Mouse (Mus musculus): ENCODE data around the gene Crhr2. TPM values are rescaled to one million over a fixed set of nuclear protein-coding genes. Genes with fewer than 3 reads are reported as not detected.
A peak's percentile ranks its signal among the peaks of the same experiment; 100 is the strongest.

Crhr2 gene
- total RNA-seq (2021) = 1 to 10 TPM; 3.4 to 4.8 TPM
- long read RNA-seq, experiment 1, transcript Crhr2-208 (13 exons, 2,041 nt) = major isoform, 7 of 10 reads
- long read RNA-seq, experiment 1, partial matches to known transcripts = 0 of 10 reads
- long read RNA-seq, experiment 1, other reads (novel, unspliced or antisense) = 2 of 10 reads
- long read RNA-seq, experiment 2, partial matches to known transcripts = 0 of 4 reads
- long read RNA-seq, experiment 2, other reads (novel, unspliced or antisense) = 1 of 4 reads

DNA sequence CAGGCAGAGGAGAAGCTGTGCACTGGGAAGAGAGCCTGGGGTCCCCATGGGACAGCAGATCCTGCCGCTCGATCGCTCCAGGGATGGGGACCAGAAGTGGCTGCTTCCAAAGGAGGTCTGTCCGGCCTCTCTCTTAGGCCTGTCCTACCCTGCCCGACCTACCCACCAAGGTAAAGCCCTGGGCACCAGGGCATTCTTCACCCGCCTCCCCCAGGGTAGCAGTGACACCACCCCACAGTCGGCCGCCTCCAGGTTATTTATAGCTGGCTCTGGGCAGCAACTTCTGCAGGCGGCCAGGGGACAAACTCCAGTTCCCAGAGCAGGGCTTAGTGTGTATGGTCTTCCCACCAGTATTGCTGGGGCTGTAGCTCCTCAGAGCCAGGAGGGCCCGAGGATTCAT lies at the start of gene Crhr2:
TSS of gene Crhr2 (minus strand) at position 223 of the 400 bp plus-strand sequence.
- DNase-seq = no peak

DNA sequence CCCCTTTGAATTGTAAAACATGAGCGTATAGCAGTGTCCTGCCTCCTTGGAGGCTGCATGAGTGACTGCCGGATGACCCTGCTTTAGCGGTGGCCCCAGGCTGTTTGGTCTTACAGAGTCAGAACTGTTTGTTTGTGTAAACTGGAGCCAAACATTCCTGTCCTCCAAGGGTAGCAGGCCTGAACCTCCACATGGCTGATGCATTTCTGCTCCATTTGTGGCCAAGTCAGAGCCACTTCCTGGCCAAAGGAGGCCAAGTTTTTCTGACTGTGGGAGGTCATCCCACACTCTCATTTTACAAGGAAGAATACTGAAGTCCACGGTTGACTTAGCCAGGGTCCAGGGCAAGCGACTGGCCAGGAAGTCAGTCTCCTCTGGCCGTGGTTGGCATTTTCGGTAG lies 46.7 kb upstream of the Crhr2 start:
- DNase-seq = no peak

DNA sequence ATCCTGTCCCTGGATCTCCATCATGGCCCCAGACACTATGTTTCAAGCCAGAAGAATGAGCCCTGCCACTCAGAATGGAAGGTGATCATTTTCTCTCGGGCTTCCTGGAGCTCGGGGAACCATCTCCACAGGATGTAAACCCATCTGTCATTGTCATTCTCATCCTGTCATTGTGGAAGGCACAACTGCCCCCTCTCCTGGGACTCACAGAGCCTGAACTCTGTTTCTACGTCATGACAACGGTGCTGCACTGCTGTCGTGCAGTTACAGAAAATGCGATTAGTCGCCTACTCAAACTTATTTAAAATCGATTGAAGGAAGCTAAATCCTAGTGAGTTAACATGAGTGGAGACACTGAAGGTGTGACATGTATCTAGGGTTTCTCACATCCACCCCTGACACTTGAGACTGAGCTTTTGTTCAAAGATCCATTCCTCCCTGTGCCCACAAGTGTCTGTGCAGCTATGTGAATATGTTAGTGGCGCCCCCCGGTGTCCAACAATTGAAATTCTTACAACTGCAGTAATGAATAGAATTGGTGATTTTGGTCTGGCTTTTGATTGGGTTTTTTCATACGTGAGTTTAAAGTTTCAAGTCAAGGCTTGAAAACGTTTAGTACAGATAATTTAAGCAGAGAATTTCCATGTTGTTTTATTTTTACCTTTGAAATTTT lies 44.4 kb upstream of the Crhr2 start:
- DNase-seq = peak; percentile 22

DNA sequence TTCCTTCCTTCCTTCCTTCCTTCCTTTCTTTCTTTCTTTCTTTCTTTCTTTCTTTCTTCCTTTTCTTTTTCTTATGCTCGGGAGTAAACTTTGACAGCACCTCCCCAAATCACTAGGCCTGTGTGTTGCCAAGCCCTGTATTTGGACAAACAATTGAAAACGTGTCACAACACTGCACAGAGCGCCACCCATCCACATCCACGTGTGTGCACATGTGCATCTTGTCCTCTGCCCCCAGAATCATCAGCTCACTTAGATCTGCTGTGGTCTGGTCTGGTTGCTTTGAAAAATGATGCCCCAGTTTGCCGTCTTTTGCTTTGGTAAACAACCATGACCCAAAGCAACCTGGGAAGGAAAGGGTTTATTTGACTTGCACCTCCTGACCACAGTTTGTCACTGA lies 43.1 kb upstream of the Crhr2 start:
- no peak for DNase-seq

DNA sequence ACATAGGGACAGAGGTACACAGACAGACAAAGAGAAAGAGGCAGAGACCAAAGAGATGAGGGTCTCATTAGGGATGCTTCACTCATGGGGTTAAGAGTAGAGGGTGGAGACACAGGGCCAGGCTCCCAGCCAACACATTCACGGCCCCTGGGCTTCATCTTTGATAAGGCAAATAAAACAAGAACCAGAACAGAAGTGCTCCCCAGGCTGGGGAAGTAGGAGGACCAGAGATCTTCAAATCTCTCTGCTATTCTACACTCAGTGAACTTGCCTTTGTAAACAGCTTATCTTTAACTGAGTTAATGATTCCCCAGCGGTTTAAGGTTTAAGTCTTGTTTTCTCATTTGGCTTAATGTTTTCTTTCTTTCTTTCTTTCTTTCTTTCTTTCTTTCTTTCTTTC lies 42.6 kb upstream of the Crhr2 start:
- no peak for DNase-seq

DNA sequence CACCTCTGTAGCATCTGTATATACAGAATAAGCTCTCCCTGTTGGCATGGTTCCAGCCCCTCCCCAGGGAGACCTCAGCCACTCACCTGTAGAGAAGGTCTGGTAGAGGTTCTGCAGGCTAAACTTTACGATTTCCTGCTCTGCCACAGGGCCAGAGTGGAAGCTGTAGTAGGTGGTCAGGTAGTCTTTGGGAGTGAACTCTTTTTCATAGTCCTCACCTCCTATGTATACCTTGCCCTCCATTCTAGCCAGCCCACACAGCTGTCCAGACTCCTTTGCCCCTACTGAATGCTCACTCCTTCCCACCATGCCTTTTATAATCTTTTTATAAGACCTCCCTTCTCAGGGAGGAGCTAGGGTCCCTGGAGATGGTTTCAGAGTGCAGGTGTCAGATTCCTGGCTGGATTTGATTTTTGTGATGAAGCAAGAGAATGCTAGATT lies 41.9 kb upstream of the Crhr2 start, which contains the start of gene Inmt:
TSS of gene Inmt (minus strand) at position 303 of the 441 bp plus-strand sequence.
- DNase-seq = no peak

DNA sequence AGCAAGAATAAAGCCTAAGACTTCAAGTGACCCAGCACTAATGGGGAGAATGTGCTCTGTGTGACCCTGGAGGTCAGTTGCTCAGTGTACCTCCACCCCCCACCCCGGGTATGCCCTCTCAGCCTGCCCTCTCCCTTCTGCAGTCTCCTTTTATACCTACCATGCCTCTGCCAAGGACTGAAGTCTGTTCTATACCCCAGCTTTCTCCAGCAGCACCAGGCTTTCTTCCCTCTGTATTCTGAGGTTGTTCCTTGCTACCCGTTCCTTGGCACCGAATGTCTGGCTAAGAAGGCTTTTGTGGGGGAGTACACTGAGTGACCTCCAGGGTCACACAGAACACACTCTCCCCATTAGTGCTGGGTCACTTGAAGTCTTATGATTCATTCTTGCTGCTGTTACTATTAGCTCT lies 41.1 kb upstream of the Crhr2 start:
- no peak for DNase-seq

DNA sequence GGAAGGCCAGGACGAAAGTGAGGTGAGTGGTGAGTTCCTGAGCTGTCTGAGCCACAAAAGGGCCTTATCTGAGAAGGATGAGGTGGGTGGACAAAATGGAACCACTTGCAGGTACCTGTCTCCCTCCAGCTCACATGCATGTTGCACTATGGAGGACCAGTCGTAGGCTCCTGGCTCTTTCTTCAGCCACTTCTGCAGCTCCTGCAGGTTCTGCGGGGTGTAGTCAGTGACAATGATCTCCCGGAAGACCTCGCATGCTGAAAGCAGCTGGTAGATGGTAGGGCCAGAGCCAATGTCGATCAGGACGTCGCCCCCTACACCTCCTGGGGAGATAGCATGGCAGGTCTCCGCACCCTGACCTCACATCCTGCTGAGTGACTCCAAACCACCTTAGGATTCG lies 40.4 kb upstream of the Crhr2 start:
- DNase-seq = no peak

DNA sequence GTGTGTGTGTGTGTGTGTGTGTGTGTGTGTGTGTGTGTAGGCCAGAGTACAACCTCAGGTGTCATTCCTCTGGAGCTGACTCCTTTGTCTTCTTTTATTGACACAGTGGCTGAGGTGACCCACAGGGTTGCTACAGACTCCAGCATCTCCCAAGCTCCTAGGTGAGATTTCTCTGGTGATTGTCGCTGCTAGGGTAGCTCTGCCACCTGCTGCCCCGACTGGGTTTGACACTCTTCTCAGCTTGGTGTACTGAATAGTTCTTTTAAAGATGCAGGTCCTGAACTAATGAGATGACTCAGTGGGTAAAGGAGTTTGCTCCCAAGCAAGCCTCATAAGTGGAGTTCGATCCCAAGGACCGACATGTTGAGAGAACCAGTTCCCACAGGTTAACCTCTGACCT lies 38.8 kb upstream of the Crhr2 start:
- no peak for DNase-seq

DNA sequence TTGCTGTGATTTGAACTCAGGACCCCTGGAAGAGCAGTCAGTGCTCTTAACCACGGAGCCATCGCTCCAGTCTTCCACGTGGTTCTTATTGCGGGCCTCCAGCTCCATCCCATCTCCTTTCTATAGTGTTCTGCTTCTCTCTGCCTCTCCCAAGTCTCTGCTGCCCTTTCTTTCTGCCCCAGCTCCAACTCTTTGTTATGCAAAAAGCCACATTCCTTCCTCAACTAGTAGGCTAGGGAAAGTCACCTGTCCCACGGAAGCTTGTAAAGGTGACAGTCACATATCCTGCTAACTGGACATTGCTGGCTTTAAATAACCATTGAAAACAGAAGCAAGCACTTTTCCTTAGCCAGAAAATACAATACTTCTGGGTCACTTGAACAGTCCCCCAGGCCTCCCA lies 37.0 kb upstream of the Crhr2 start:
- no peak for DNase-seq

DNA sequence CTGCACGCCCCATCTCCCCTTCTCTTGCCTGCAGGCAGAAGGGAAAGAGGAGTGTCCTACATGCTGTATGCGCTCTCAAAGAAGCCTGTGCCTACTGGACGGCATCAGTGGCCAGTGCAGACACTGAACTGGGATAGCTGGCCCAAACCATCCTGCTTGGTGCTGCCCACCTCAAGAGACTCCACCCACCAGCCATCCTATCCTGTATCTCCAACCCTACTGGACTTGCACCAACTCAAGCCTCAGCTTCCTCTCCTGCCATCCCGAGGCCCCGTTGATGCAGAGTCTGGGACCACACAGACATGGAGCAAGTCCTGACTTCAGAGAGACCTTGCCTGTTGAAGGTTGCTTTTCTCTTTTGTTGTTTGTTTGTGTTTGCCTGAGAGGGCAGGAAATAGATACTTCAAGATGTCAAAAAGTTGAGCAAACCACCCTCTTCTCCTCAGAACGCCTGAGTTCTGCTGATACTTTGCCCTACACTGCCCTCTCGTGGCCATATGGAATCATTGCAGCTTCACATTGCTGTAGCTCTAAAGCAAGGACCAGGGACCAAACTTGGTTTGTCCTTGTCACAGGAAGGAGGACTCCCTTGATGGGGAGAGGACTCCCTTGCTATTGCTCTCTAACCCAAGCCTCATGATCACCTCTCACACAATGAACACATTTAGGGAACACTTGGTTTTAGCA lies 34.1 kb upstream of the Crhr2 start:
- peak; percentile 63 for DNase-seq

DNA sequence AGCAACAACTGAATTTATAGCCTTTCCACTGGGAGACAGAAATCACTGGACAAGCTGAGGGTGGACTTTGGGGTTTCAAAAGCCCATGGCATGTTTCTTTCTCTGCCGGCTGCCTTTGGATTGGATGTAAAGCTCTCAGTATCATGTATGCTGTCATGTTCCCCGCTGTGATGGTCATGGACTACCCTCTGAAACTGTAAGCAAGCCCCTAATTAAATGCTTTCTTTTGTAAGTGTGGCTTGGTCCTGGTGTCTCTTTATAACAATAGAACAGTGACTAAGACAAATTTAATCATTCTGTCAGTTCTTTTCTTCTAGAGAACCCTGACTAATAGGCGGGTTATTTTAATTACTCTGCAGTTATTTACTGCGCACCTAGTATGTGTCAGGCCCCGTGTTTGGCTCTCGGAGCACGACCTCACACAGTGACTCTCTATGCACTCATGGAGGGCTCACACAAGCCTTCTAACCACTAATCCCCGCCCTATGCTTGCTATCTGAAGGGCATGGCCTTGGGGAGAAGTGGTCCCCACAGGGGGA lies 30.3 kb upstream of the Crhr2 start:
- no peak for DNase-seq

DNA sequence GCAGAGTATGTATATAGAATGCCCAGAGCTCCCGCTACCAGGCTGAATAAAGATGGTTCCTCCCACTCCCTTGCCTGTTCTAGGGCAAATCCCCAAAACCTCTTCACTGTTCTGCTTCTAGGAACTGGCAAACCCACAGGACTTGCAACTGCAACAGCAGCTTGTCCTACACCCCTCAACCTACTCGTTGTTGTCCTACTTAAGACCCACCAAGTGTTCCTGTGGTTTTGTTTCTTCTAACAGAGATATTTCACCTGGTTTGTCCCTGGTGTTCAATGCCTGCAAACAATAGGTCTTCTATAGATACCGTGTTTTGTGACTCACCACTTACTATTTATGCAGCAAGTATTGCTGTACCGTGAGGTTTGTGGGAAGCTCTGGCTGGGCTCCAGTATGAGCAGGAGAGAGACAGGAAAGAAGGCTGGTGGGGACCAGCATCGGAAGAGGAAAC lies 28.5 kb upstream of the Crhr2 start:
- no peak for DNase-seq

DNA sequence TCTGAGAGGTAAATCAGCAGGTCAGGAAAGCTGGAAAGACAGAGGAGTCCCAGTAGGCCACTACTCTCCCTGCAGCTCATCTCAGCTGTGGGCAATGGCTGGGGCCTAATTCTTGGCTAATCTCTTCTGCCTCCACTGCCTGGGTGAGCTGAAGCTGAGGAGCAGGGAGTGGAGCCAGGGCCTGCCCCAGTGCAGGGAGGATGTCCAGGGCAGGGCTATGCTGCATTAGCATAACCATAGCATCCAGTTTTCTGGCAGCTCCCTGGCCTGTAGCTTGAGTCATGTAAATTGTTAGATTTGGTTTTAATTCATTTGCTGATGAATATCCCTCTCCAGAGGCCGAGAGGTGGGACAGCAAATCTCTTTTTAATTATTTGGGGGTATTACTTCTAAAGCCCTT lies 26.4 kb upstream of the Crhr2 start:
- no peak for DNase-seq

DNA sequence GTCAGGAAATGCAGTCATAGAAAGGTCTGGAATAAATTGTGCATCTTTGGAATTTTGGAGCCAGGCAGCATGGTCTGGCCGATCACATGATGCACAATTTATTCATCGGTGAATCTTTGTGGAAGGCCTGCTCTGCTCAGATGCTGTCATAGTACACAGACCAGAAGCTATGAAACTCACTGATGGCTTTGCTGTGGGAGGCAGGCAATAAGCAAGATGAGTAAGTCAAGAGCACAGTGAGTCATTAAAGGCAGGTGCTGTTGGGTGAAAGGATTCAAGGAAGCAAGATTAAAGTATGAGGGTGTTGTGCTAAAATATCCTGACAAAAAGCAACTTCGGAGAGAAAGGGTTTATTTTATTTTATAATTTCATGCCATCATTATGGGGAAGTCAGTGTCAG lies 19.4 kb upstream of the Crhr2 start:
- no peak for DNase-seq

DNA sequence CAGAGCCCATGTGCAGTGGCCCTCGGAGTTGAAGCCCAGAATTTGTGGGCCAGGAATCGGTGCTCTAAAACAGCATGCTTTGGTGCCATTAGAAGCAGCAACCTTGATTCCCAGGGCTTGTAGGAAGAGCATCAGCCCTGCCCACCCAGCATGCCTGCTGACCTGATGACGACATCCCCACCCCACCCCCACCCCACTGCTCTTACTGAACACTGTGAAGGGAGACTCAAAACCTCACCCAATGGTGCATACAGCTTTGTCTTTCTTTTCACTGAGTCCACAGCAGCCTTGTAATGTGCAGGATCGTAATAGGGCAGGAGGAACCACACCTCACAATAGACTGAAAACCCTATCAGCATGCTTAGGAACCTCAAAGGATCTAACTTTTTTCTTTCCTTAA lies 13.3 kb upstream of the Crhr2 start:
- no peak for DNase-seq

DNA sequence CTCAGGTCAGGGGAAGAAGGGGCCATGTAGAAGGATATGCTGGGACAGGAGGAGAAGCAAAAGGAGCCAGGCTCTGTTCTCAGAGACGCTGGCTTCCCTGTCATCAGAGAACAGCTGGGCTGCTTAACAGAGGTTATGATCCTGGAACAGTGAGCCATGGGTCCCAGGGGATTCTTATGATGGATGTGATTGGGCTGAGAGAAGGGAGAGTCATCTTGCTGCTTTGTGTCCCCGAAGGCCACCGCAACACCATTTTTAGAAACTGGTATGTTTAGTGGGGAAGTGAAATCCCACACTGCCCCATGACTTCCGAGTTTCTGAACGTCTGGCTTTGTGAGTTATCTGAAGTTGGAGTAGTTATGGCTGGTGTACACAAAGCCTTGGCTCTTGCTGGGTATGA lies 12.5 kb upstream of the Crhr2 start:
- DNase-seq = no peak

DNA sequence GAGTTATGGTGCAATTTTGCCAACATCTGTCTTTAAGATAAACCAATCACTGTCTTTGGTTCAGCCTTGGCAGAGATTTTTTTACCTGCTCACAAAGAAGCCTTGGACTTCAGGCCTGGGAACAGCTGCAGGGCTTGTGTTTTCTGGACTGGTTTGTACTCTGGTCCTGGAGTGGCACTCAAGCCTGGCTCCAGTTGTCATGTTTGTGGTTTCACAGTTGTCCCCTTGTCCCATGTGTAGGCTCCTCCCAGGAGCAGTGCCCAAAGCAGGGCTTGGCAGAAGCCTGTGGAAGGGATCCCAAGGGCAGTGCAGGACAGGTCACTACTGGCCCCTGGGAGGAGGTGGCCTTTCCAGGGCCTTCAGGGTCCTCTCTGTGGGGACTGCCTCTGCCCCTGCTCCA lies 5.5 kb upstream of the Crhr2 start:
- DNase-seq = peak; percentile 48

DNA sequence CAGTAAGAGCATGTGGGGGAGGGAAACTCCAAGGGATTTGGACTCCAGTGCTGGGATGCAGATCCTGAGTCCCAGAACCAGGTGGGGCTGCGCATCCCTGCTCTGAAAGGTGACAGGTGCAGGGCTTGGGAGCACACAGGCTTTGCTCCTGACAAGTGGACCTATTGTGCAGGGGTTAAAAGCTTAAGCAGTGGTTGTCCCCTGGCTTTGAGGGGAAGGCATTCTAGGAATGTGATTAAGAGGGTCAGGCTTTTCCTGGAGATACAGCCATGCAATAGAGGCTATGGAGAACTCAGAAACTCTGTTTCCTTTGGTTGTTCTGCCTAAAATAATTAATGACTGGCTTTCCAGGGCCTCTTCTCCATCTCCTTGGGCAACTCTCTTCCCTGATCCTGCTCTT lies 609 bp upstream of the Crhr2 start:
- DNase-seq = no peak

DNA sequence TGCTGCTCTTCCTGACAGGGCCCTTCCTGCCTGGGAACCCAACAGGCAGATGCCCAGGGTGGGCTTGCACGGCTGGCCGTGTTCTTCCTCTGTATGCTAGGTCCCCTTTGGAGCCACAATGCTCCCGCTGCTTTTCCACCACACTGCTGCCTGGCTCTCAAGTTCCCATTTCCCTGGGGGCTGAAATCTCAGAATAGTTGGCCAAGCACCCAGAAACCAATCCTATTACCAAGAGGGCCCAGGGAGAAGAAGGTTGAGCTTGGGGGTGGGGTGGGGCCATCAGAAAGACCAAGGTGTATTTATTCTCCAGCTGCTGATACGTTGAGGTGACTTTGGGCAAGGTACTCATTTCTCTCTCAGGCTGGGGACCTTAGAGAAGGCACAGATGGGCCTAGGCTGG lies 1.5 kb downstream of the Crhr2 start:
- no peak for DNase-seq

DNA sequence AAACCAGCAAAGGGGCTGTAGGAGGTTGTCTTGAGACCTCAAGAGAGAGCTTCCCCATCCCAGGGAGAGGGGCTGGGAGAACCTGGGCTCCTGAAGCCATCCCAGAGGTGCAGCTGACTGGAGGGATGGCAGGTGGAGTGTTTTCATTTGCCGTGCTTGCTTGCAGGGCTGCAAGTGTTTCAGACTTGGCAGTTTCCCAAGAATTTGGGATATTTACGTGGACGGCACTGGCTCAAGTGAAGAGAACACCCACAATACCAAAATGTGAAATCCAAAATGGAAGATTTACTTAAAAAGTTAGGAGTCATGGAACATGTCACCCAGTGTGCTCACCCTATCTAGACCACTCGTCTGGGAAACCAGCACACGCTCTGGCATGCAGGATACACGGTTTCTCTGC lies 2.2 kb downstream of the Crhr2 start:
- DNase-seq = no peak

DNA sequence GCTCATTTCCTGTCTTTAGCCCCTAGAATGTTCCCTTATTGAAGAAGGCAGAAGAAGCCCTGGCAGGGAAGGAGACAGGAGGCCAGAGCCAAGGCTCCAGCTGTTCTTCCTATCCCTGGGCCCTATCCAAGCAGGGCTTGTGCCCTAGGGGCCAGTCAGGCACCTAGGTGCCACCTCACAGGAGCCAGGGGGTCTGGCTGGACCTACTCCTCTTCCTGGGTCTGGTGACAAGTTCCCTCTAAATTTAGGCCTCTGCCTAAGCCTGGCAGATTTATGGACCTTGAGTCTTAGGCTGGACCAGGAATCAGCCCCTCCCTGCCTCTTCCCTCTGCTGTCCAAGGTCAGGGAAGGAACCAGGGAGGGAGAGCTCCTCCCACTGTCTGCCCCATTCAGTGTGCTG lies 4.4 kb downstream of the Crhr2 start:
- DNase-seq = no peak

DNA sequence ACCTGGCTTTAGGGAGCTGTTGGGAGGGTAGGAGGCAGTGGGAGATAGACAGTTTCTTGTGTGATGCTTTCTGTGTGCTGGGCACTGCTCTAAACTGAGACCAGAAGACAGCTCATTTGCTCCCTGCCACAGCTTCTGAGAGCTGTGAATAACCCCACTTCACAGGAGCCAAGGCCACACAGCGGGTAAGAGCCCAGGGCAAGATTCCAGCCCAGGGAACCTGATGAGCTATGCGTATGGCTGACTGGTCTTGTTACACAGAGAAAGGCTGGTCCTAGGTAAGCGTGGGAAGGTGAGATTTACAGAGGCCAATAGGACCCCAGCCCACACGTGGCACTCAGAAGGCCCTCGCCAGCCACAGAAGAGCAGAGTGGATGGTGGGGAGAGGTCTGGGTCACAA lies 6.2 kb downstream of the Crhr2 start:
- DNase-seq = no peak

Measured in gastrocnemius, postnatal 10 days (tissue).